ENCODE assay signal across 14 mouse cellular contexts in genomic region chr8:120768454-120769218, GRCm38 (mm10). TPM values are rescaled to one million over a fixed set of nuclear protein-coding genes. Genes with fewer than 3 reads are reported as not detected.
A peak's percentile ranks its signal among the peaks of the same experiment; 100 is the strongest.
DNase-seq lines count a peak whose midpoint lies in the region; ATAC-seq and TF ChIP-seq lines count a peak whose summit lies in the region.
"Had no signal": no experiment of that assay in that cellular context is flagged by ENCODE, and none has a peak within 500 bp of the region (broad histone marks: within the 10 kb centered on the region; RNA-seq: fewer than 3 reads in every experiment).

No protein-coding gene starts in this region.

- ATAC-seq in heart, embryonic 14.5 days (ENCODE audit: insufficient number of reproducible peaks, insufficient read depth, low FRiP score, low read depth) = no peak
- peak; percentile 21; the same call in 1 of the 2 replicates for ATAC-seq in intestine, postnatal 0 days

- 22% methylated on average over 12 of the region's 12 CpGs for WGBS in heart, embryonic 14.5 days
- WGBS in intestine, postnatal 0 days = 43% methylated on average over 12 of the region's 12 CpGs

- H3K4me1 ChIP-seq in heart, embryonic 14.5 days (ENCODE audit: control insufficient read depth in 2 of 2, insufficient read depth in 2 of 2, low read length in 2 of 2) = peaks cover 12 to 18% of the 10 kb centered on the region in 2 experiments
- H3K4me1 ChIP-seq in intestine, postnatal 0 days (replicated peaks; ENCODE audit: control insufficient read depth, insufficient read depth, low read length) = no peaks in the 10 kb centered on the region
- H3K4me1 ChIP-seq: midbrain, embryonic 12.5 days; neural tube, embryonic 15.5 days had no signal

- no peaks in the 10 kb centered on the region for H3K9me3 ChIP-seq in heart, embryonic 14.5 days (ENCODE audit: control insufficient read depth, low read length)
- no peaks in the 10 kb centered on the region for H3K9me3 ChIP-seq in intestine, postnatal 0 days (ENCODE audit: control insufficient read depth)
- H3K9me3 ChIP-seq: hindbrain, embryonic 10.5 days; midbrain, embryonic 12.5 days; neural tube, embryonic 15.5 days had no signal

- H3K27me3 ChIP-seq in heart, embryonic 14.5 days (ENCODE audit: control insufficient read depth, insufficient read depth, low read length) = no peaks in the 10 kb centered on the region; the same call in 1 of the 2 replicates
- H3K27me3 ChIP-seq in intestine, postnatal 0 days (replicated peaks; ENCODE audit: control insufficient read depth, insufficient read depth, low read length) = no peaks in the 10 kb centered on the region
- H3K27me3 ChIP-seq: neural tube, embryonic 15.5 days had no signal

- H3K9ac ChIP-seq in heart, embryonic 14.5 days (ENCODE audit: low read length) = peak overlapping the region; percentile 49
- no peak overlapping the region for H3K9ac ChIP-seq in intestine, postnatal 0 days (ENCODE audit: low read depth, low read length)
- H3K9ac ChIP-seq: midbrain, embryonic 12.5 days; neural tube, embryonic 15.5 days had no signal

- no peak overlapping the region for H3K4me3 ChIP-seq in heart, embryonic 14.5 days (ENCODE audit: control insufficient read depth in 1 of 2, insufficient read depth in 1 of 2, low read depth in 1 of 2, low read length in 2 of 2)
- H3K4me3 ChIP-seq in intestine, postnatal 0 days (ENCODE audit: low read depth, low read length) = no peak overlapping the region
- H3K4me3 ChIP-seq: hindbrain, embryonic 10.5 days; midbrain, embryonic 12.5 days; neural tube, embryonic 15.5 days had no signal

- no peaks in the 10 kb centered on the region for H3K36me3 ChIP-seq in heart, embryonic 14.5 days (ENCODE audit: control insufficient read depth, insufficient read depth, low read length)
- no peaks in the 10 kb centered on the region for H3K36me3 ChIP-seq in intestine, postnatal 0 days (ENCODE audit: control insufficient read depth, insufficient read depth)
- H3K36me3 ChIP-seq: hindbrain, embryonic 10.5 days; midbrain, embryonic 12.5 days; neural tube, embryonic 15.5 days had no signal

- H3K4me2 ChIP-seq in heart, embryonic 14.5 days (ENCODE audit: low read length) = peak overlapping the region; percentile 58
- no peak overlapping the region for H3K4me2 ChIP-seq in intestine, postnatal 0 days (replicated peaks; ENCODE audit: low read depth)
- H3K4me2 ChIP-seq: midbrain, embryonic 12.5 days; neural tube, embryonic 15.5 days had no signal

- DNase-seq in urinary bladder, postnatal 14 days (ENCODE audit: low spot score) = peak; percentile 24
- no peak for DNase-seq in urinary bladder, adult 18-20 months (ENCODE audit: low spot score in 2 of 2)
- DNase-seq in adrenal gland, adult (ENCODE audit: inconsistent age in 2 of 2, low spot score in 1 of 2) = no peak
- DNase-seq in Muller cell, postnatal 12 days (ENCODE audit: inconsistent ontology term) = no peak
- DNase-seq in frontal cortex, postnatal 14 days (ENCODE audit: low spot score in 2 of 2) = no peak
- DNase-seq: cerebellum, postnatal 10 days; lung, adult 18-20 months; lung, postnatal 4 days; thymus, adult 18-20 months had no signal

- TF ChIP-seq CTCF in intestine, postnatal 0 days (IDR thresholded peaks at IDR 0.05; ENCODE audit: low read depth) = no peak

- H3K27ac ChIP-seq in heart, embryonic 14.5 days (replicated peaks in 1 of 2; ENCODE audit: control insufficient read depth in 1 of 2, insufficient read depth in 1 of 2, low read depth in 2 of 2, low read length in 2 of 2) = peak overlapping the region; percentile 61 to 65
- no peak overlapping the region for H3K27ac ChIP-seq in intestine, postnatal 0 days (ENCODE audit: low read depth, low read length)
- H3K27ac ChIP-seq: hindbrain, embryonic 10.5 days; midbrain, embryonic 12.5 days; neural tube, embryonic 15.5 days had no signal

RNA-seq across cellular contexts. Expression of gene Irf8, which starts 32.5 kb away (rescaled TPM):
- polyA plus RNA-seq in heart, embryonic 14.5 days (2014; fragmentation: Nextera tagmentation; extraction: Ambion mirVana) = 7.5 and 8.5 TPM in 2 replicates
- polyA plus RNA-seq in intestine, postnatal 0 days (2015; fragmentation: Nextera tagmentation; extraction: Ambion mirVana) = 79.5 and 92.3 TPM in 2 replicates
